In the genomic region with DNA sequence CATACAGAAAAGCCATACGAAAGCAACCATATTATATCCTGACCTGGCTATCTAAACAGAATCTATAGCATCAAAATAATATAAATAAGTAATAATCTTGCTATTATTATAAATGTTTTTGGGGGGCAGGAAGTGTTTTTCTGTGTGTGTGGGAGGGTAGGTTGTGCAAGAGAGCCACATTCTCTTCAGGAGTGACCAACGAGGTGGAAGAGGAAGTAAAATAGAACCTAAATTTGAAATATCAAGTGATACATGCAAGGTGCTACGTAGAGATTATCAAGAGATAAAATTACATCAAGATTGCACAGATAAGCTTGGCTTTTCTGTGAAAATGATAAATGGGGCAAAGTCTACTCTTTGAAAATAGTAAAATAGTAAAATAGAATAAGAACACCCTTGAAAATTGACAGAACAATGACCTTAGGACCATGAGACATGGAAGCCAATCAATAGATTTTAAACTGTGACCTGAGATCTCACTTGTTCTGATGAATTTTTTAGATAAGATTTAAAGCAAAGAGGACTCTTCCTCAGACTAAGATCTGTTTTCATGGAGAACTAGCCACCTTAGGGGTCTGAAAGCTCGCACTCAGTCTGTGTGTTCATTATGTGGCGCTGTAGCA, we compare ENCODE assay signal across 17 mouse cellular contexts.
"Had no signal": no experiment of that assay in that cellular context is flagged by ENCODE, and none has a peak within 500 bp of the region (broad histone marks: within the 10 kb centered on the region; RNA-seq: fewer than 3 reads in every experiment).

No protein-coding gene starts in this region.

- H3K36me3 ChIP-seq: kidney, embryonic 15.5 days; limb, embryonic 12.5 days; limb, embryonic 15.5 days; liver, embryonic 13.5 days; midbrain, embryonic 13.5 days had no signal

- H3K4me1 ChIP-seq: limb, embryonic 12.5 days; midbrain, embryonic 13.5 days had no signal

- H3K27me3 ChIP-seq: kidney, embryonic 15.5 days; limb, embryonic 12.5 days; limb, embryonic 15.5 days; liver, embryonic 13.5 days; midbrain, embryonic 13.5 days had no signal

- H3K9me3 ChIP-seq: kidney, embryonic 15.5 days; limb, embryonic 12.5 days; limb, embryonic 15.5 days; liver, embryonic 13.5 days; midbrain, embryonic 13.5 days had no signal

- H3K27ac ChIP-seq: kidney, embryonic 15.5 days; left cerebral cortex, adult 2 months; limb, embryonic 12.5 days; limb, embryonic 15.5 days; liver, embryonic 13.5 days; midbrain, embryonic 13.5 days; stomach, postnatal 0 days had no signal

- DNase-seq: kidney, adult 11 months; kidney, adult 8-10 months; kidney, postnatal 10 days; kidney, postnatal 36 days; layer of hippocampus, postnatal 36 days; left cerebral cortex, postnatal 4 days; liver, embryonic 13.5 days; lung, adult 2 months; thymus, adult 2 months; thymus, postnatal 14 days; thymus, postnatal 4 days had no signal

- H3K4me3 ChIP-seq: kidney, embryonic 15.5 days; left cerebral cortex, adult 2 months; limb, embryonic 12.5 days; limb, embryonic 15.5 days; liver, embryonic 13.5 days; midbrain, embryonic 13.5 days had no signal

- H3K4me2 ChIP-seq: kidney, embryonic 15.5 days; limb, embryonic 12.5 days; limb, embryonic 15.5 days; liver, embryonic 13.5 days; midbrain, embryonic 13.5 days had no signal

- ATAC-seq: midbrain, embryonic 13.5 days had no signal

- H3K9ac ChIP-seq: kidney, embryonic 15.5 days; limb, embryonic 12.5 days; limb, embryonic 15.5 days; liver, embryonic 13.5 days; midbrain, embryonic 13.5 days had no signal
